Mouse (Mus musculus): ENCODE measurements around the gene Gm826. TPM values are rescaled to one million over a fixed set of nuclear protein-coding genes. Genes with fewer than 3 reads are reported as not detected.

The Gm826 gene
- polyA plus RNA-seq, 1 experiment from 2014 or later: not detected

DNA sequence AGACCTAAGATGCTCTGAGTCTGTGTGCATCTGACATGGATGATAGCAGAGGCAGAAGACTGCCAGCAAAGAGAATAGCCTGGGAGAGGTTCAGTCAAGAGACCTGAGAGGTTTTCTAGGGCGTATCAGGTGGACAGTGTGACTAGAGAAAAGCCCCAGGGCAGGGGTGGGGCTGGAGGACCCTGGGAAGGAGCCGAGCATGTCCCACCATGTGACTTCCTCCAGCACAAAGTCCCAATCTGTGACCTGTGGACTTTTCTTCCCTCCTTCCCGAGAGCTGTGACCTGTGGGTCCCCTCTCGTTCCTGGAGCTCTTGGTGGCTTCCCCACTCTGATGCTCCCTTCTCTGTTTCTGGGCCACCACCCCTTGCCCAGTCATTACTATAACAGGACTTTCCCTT is 6.2 kb upstream of the Gm826 start:
- WGBS: 75% methylated on average over 4 of the region's 4 CpGs
- ATAC-seq (ENCODE audit: low read depth): no peak

DNA sequence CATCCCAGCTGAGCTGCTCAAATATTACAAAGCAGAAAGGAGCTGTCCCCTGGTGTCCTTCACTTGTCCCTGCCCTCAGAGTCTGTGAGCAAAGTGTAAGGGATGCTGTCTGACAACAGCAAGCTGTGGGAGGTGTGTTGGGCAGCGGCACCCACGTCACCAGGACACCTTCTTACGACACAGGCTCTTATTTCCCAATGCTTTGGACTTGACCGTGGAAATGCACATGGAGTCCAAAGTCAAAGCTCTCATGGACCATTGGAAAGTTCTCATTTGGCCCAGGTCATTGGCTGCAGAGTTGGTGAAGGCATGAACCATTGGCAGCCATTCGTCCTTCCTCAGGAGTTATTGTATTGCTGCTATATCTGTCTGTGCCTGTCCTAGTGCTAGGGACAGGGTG is 5.6 kb upstream of the Gm826 start:
- no peaks in the 10 kb centered on the region for H3K9me3 ChIP-seq (ENCODE audit: control insufficient read depth, low read length)
- H3K36me3 ChIP-seq (ENCODE audit: control insufficient read depth, insufficient read depth, low read length): no peaks in the 10 kb centered on the region
- no peak for ATAC-seq (ENCODE audit: low read depth)
- H3K9ac ChIP-seq (replicated peaks; ENCODE audit: low read depth, low read length): no peak overlapping the region
- H3K4me2 ChIP-seq (ENCODE audit: low read depth, low read length): no peak overlapping the region
- H3K27ac ChIP-seq (ENCODE audit: low read depth, low read length): no peak overlapping the region
- 94% methylated on average over 5 of the region's 5 CpGs for WGBS
- no peaks in the 10 kb centered on the region for H3K27me3 ChIP-seq (ENCODE audit: control insufficient read depth, insufficient read depth, low read length)
- no peak overlapping the region for H3K4me3 ChIP-seq (ENCODE audit: low read depth, low read length)
- no peaks in the 10 kb centered on the region for H3K4me1 ChIP-seq (ENCODE audit: control insufficient read depth, insufficient read depth, low read length)

More for the DNA sequence above, 6.2 kb upstream of the Gm826 start:
- Histone ChIP-seq H3K27me3 (ENCODE audit: control insufficient read depth, insufficient read depth, low read length) (no peaks in the 10 kb centered on the region), H3K4me3 (ENCODE audit: low read depth, low read length) (no peak overlapping the region), H3K4me1 (ENCODE audit: control insufficient read depth, insufficient read depth, low read length) (no peaks in the 10 kb centered on the region), H3K27ac (ENCODE audit: low read depth, low read length) (no peak overlapping the region), H3K9me3 (ENCODE audit: control insufficient read depth, low read length) (no peaks in the 10 kb centered on the region), H3K36me3 (ENCODE audit: control insufficient read depth, insufficient read depth, low read length) (no peaks in the 10 kb centered on the region), H3K9ac (replicated peaks; ENCODE audit: low read depth, low read length) (no peak overlapping the region), H3K4me2 (ENCODE audit: low read depth, low read length) (no peak overlapping the region)

DNA sequence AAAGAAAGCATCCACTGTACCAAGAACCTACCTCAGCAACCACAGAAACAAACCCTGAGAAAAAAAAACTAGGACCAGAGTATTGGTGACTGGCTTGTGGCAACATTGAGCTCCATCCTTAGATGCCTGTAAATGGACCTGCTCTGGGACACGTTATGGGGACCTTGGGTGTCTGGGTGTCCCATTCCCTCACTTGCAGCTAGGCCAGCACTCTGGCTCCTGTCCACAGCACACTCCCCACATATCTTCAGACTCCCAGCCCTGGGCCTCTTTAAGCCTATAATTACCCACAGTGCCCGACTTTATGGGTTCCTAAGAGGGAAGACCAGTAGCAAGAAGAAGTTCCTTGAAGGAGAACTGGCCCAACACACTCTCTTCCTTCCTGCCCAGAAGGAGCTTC is 2.1 kb upstream of the Gm826 start:
- no peak for ATAC-seq (ENCODE audit: low read depth)
- no peaks in the 10 kb centered on the region for H3K9me3 ChIP-seq (ENCODE audit: control insufficient read depth, low read length)
- no peaks in the 10 kb centered on the region for H3K27me3 ChIP-seq (ENCODE audit: control insufficient read depth, insufficient read depth, low read length)
- WGBS: 71% methylated on average over 2 of the region's 2 CpGs
- H3K9ac ChIP-seq (replicated peaks; ENCODE audit: low read depth, low read length): no peak overlapping the region
- no peaks in the 10 kb centered on the region for H3K36me3 ChIP-seq (ENCODE audit: control insufficient read depth, insufficient read depth, low read length)
- no peak overlapping the region for H3K27ac ChIP-seq (ENCODE audit: low read depth, low read length)
- no peak overlapping the region for H3K4me3 ChIP-seq (ENCODE audit: low read depth, low read length)
- no peaks in the 10 kb centered on the region for H3K4me1 ChIP-seq (ENCODE audit: control insufficient read depth, insufficient read depth, low read length)
- H3K4me2 ChIP-seq (ENCODE audit: low read depth, low read length): no peak overlapping the region

DNA sequence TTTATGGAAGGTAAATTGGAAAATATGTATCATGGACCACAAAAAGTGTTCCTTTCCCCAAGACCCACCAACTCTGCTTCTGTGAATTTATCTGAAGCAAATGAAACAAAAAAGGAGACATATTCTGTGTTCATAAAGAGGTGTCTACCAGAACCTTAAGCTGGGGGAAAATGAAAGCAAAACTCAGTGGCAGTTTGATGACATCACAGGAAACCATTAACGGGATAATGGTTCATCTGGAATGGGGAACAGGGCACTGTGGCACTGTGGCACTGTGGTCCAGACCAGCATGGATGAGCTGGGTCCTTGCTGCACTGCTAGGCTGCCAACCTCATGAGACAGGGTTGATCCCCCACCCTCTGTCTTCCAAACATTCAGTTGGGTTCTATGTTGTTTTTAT is 1.1 kb upstream of the Gm826 start:
- no peak overlapping the region for H3K27ac ChIP-seq (ENCODE audit: low read depth, low read length)
- H3K9me3 ChIP-seq (ENCODE audit: control insufficient read depth, low read length): no peaks in the 10 kb centered on the region
- H3K9ac ChIP-seq (replicated peaks; ENCODE audit: low read depth, low read length): no peak overlapping the region
- H3K4me3 ChIP-seq (ENCODE audit: low read depth, low read length): no peak overlapping the region
- H3K36me3 ChIP-seq (ENCODE audit: control insufficient read depth, insufficient read depth, low read length): no peaks in the 10 kb centered on the region
- H3K4me2 ChIP-seq (ENCODE audit: low read depth, low read length): no peak overlapping the region
- ATAC-seq (ENCODE audit: low read depth): no peak
- H3K4me1 ChIP-seq (ENCODE audit: control insufficient read depth, insufficient read depth, low read length): no peaks in the 10 kb centered on the region
- 74% methylated on average over 1 of the region's 1 CpGs for WGBS
- H3K27me3 ChIP-seq (ENCODE audit: control insufficient read depth, insufficient read depth, low read length): no peaks in the 10 kb centered on the region

DNA sequence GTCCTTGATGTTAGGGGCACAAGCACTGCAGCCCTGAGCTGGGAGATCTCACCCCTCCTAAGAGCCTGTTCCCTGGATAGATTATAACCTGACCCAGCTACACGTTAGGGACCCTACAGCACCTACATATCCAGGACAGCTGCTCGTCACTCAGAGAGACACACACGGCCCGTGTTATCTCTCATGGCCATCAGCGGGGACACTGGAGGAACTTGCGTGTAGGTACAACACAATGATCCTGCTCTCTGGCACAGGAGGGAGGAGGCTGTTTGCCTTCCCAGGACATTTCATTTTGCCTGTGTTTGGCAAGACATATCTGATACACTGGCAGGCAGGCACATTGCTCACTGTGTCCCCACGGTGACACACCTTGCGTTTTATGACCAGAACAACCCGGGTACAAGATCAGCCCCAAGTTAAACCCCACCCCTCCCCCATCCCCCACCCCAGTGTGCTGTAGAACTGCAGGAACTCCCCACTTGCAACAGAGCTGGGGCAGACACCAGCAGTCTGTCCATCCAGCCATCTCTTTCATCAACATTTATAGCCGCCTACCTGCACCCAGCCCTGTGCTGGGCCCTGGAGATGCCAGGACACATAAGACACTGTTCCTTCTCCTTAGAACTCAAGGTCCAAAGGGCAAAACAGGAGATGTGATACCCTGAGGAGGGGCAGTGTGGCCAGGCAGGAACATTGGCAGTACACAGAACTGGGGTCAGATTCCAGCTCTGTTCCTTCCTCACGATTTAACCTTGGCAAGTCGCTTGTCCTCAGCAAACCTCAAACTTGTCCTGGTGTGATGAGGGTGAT is 1.2 kb downstream of the Gm826 start:
- Histone ChIP-seq H3K9ac (replicated peaks; ENCODE audit: low read depth, low read length) (no peak overlapping the region), H3K4me1 (ENCODE audit: control insufficient read depth, insufficient read depth, low read length) (no peaks in the 10 kb centered on the region), H3K27me3 (ENCODE audit: control insufficient read depth, insufficient read depth, low read length) (no peaks in the 10 kb centered on the region), H3K9me3 (ENCODE audit: control insufficient read depth, low read length) (no peaks in the 10 kb centered on the region), H3K4me3 (ENCODE audit: low read depth, low read length) (no peak overlapping the region), H3K27ac (ENCODE audit: low read depth, low read length) (no peak overlapping the region), H3K36me3 (ENCODE audit: control insufficient read depth, insufficient read depth, low read length) (no peaks in the 10 kb centered on the region), H3K4me2 (ENCODE audit: low read depth, low read length) (no peak overlapping the region)
- no peak for ATAC-seq (ENCODE audit: low read depth)
- 85% methylated on average over 12 of the region's 12 CpGs for WGBS

DNA sequence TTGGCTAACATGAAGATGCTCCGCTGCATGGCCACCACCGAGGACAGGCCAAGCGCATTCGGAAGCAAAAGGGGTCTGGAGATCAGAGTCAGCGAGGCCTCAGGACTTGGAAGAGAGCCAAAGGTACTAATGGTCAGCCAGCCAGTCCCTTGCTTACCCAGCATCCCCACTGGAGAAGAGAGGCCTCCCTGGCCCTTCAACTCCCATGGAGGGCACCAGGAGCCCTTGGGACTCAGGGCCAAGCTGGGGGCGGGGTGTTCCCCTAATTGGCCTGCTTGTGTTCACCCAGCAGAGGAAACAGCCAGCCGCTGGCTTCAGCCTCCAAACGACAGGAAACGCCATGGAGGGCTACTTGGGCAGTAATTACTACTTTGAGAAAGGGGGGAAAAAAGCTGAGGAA is 5.1 kb downstream of the Gm826 start:
- Histone ChIP-seq H3K27me3 (ENCODE audit: control insufficient read depth, insufficient read depth, low read length) (no peaks in the 10 kb centered on the region), H3K9ac (replicated peaks; ENCODE audit: low read depth, low read length) (no peak overlapping the region), H3K9me3 (ENCODE audit: control insufficient read depth, low read length) (no peaks in the 10 kb centered on the region), H3K4me1 (ENCODE audit: control insufficient read depth, insufficient read depth, low read length) (no peaks in the 10 kb centered on the region), H3K4me2 (ENCODE audit: low read depth, low read length) (no peak overlapping the region), H3K36me3 (ENCODE audit: control insufficient read depth, insufficient read depth, low read length) (no peaks in the 10 kb centered on the region), H3K27ac (ENCODE audit: low read depth, low read length) (no peak overlapping the region), H3K4me3 (ENCODE audit: low read depth, low read length) (no peak overlapping the region)
- ATAC-seq (ENCODE audit: low read depth): no peak
- 42% methylated on average over 9 of the region's 9 CpGs for WGBS

DNA sequence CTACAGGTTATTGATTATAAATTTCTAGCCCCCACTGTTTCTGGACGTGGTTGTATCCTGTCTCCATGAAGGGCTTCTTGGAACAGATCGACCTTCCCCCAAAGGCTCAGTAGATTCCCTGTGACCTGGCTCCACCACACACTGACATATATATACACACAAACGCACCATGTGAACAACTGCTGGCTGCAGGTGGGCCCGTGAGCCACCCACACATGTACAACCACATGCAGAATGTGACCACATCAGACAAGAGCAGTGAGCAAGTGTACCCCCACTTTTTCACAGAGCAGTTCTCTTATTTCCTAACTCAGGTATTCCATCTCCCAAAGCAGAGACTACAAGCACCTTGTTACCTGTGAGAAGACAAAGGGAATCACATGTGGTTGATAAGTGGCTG is 6.2 kb downstream of the Gm826 start:
- no peak overlapping the region for H3K4me2 ChIP-seq (ENCODE audit: low read depth, low read length)
- 90% methylated on average over 4 of the region's 4 CpGs for WGBS

DNA sequence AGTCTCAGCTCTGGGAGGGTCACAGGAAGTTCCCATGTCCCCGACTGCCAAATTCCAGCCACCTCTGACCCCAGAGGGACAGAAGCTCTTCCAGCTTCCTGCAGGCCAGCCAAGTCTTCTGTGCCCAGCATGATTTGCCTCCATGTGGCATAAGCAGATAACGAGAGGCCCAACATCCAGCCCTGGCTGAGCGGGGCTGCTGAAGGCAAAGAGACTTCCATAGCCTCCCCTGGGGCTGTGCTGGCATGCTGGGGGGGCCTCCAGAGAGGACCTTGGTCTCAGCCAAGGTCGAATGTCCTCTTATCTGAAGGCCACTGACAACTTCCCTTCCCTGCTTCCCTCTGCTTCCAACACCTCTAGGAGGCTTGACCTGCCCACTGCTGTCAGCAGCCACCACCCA is 6.8 kb downstream of the Gm826 start:
- Histone ChIP-seq H3K9ac (replicated peaks; ENCODE audit: low read depth, low read length) (no peak overlapping the region), H3K27me3 (ENCODE audit: control insufficient read depth, insufficient read depth, low read length) (no peaks in the 10 kb centered on the region), H3K27ac (ENCODE audit: low read depth, low read length) (no peak overlapping the region), H3K4me2 (ENCODE audit: low read depth, low read length) (no peak overlapping the region), H3K4me3 (ENCODE audit: low read depth, low read length) (no peak overlapping the region), H3K4me1 (ENCODE audit: control insufficient read depth, insufficient read depth, low read length) (no peaks in the 10 kb centered on the region), H3K9me3 (ENCODE audit: control insufficient read depth, low read length) (no peaks in the 10 kb centered on the region), H3K36me3 (ENCODE audit: control insufficient read depth, insufficient read depth, low read length) (no peaks in the 10 kb centered on the region)
- 60% methylated on average over 4 of the region's 4 CpGs for WGBS
- no peak for ATAC-seq (ENCODE audit: low read depth)

More for the DNA sequence above, 6.2 kb downstream of the Gm826 start:
- no peak overlapping the region for H3K9ac ChIP-seq (replicated peaks; ENCODE audit: low read depth, low read length)
- H3K4me3 ChIP-seq (ENCODE audit: low read depth, low read length): no peak overlapping the region
- no peaks in the 10 kb centered on the region for H3K36me3 ChIP-seq (ENCODE audit: control insufficient read depth, insufficient read depth, low read length)
- H3K27ac ChIP-seq (ENCODE audit: low read depth, low read length): no peak overlapping the region
- no peaks in the 10 kb centered on the region for H3K27me3 ChIP-seq (ENCODE audit: control insufficient read depth, insufficient read depth, low read length)
- no peaks in the 10 kb centered on the region for H3K4me1 ChIP-seq (ENCODE audit: control insufficient read depth, insufficient read depth, low read length)
- no peaks in the 10 kb centered on the region for H3K9me3 ChIP-seq (ENCODE audit: control insufficient read depth, low read length)
- ATAC-seq (ENCODE audit: low read depth): no peak

DNA sequence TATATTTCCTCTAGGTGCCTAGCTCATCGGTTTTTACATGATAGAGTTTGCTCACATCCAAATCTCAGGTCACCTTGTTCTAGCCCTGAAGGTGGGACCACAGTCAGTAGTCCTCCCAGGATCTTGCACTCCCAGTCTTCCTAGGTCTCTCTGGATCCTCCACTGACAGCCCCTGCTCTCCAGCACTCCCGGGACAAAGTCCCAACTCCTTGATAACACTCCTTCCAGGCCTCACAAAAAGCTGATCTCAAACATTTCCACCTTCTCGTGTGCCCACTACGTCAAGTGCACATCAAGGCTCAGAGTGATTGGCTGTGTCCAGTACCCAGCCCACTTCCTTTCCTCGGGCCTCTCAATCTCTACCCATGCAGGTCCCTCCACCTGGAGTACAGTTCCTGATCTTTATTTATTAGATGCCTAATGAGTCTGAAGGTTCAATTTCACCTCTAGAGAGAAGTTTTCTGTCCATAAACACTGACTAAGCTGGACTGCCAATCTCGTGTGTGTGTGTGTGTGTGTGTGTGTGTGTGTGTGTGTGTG is 8.8 kb downstream of the Gm826 start:
- no peak overlapping the region for H3K4me3 ChIP-seq (ENCODE audit: low read depth, low read length)
- WGBS: 84% methylated on average over 6 of the region's 6 CpGs
- H3K4me1 ChIP-seq (ENCODE audit: control insufficient read depth, insufficient read depth, low read length): no peaks in the 10 kb centered on the region

More for the DNA sequence above, 8.8 kb downstream of the Gm826 start:
- Histone ChIP-seq H3K36me3 (ENCODE audit: control insufficient read depth, insufficient read depth, low read length) (no peaks in the 10 kb centered on the region), H3K27me3 (ENCODE audit: control insufficient read depth, insufficient read depth, low read length) (no peaks in the 10 kb centered on the region), H3K4me2 (ENCODE audit: low read depth, low read length) (no peak overlapping the region), H3K9me3 (ENCODE audit: control insufficient read depth, low read length) (no peaks in the 10 kb centered on the region), H3K9ac (replicated peaks; ENCODE audit: low read depth, low read length) (no peak overlapping the region), H3K27ac (ENCODE audit: low read depth, low read length) (no peak overlapping the region)
- no peak for ATAC-seq (ENCODE audit: low read depth)

Measured in neural tube, embryonic 14.5 days (tissue).